Mouse (Mus musculus): ENCODE measurements around the gene Eif2b1.
"Not testable (repeated sequence)": the region's sequence is repeated elsewhere in the genome, so short reads cannot be mapped to it uniquely, and the experiment has no call there.

The Eif2b1 gene

GRCm38 (mm10) chr5:124578633-124579317, at the start of gene Eif2b1, which contains the start of gene Gtf2h3:
Gene Eif2b1, minus strand, starts transcription at chr5:124579131.
Gene Gtf2h3, plus strand, starts transcription at chr5:124579140.
- DNase-seq (ENCODE audit: low spot score), result peak; percentile 95

GRCm38 (mm10) chr5:124624291-124624690, 45.4 kb upstream of the Eif2b1 start:
- no peak for DNase-seq (ENCODE audit: low spot score)

GRCm38 (mm10) chr5:124622890-124623289, 44.0 kb upstream of the Eif2b1 start:
- DNase-seq (ENCODE audit: low spot score), result no peak

DNA sequence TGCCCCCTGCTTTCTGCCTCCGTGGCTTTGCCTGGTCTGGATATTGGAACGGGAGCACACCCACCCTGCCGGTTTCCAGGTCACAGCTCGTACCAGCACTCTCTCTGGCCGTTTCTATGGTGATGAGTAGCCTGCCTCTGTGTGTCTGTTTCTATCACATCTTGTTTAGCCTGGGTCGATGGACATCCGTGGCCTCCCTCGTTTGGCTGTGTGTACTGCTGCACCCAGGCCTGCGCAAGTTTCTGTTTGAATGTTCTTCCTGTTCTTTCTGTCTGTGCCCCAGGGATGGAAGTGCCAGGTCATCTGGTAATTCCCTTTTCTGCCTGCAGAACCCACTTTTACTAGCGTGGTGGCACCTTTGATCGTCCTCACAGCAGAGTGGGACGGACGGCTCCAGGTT, 42.4 kb upstream of the Eif2b1 start:
- no peak for DNase-seq (ENCODE audit: low spot score)

DNA sequence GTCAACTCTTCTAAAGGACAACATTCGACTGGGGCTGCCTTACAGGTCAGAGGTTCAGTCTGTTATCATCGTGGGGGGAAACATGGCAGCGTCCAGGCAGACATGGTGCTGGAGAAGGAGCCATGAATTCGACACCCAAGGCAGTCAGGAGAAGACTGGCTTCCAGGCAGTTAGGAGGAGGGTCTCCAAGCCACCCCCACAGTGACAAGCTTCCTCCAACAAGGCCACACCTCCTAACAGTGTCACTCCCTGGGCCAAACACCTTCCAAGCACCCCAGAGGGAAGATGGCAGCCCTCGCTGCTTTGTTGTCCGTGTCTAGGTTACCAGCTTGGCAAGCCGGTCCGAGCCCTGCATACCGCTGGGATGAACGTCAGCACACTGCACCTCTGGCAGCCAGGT, 39.8 kb upstream of the Eif2b1 start:
- no peak for DNase-seq (ENCODE audit: low spot score)

DNA sequence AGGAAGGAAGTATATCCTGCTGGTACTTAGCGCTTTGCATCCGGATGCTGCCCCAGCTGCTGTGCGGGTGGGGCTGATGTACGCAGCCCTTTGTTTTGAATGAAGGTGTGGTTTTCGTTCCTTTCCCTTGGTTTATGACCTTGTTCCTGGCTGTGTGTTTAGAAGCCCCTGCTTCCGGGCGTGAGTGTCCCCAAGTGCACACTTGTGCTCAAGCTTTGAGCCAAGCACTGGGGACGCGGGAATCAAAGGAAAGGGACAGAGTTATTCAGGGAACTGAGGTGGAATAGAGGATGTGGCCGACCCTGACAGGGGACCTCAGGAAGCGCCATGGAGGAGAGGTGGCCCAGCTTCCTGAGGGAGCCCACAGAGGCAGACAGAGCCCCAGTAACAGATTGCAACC, 35.8 kb upstream of the Eif2b1 start:
- DNase-seq (ENCODE audit: low spot score), result no peak

- DNase-seq (ENCODE audit: low spot score), result no peak
Measured at GRCm38 (mm10) chr5:124610965-124611364, 32.0 kb upstream of the Eif2b1 start.

GRCm38 (mm10) chr5:124605041-124605622, 26.2 kb upstream of the Eif2b1 start:
- DNase-seq (ENCODE audit: low spot score), result no peak

DNA sequence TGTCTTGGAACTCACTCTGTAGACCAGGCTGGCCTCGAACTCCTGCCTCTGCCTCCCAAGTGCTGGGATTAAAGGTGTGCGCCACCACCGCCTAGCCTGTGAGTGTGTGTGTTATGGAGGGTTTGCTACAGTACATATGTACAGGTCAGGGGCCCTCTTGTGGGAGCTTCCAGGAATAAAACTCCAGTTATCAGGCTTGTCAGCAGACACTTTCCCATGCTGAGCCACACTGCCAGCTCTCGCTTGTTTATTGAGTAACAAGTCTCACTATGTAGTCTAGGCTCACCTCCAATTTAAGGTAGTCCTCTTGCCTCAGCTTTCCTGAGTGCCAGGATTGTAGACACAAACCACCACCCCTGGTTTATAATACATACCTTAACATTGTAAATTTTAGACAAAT, 25.4 kb upstream of the Eif2b1 start:
- DNase-seq (ENCODE audit: low spot score), result no peak

DNA sequence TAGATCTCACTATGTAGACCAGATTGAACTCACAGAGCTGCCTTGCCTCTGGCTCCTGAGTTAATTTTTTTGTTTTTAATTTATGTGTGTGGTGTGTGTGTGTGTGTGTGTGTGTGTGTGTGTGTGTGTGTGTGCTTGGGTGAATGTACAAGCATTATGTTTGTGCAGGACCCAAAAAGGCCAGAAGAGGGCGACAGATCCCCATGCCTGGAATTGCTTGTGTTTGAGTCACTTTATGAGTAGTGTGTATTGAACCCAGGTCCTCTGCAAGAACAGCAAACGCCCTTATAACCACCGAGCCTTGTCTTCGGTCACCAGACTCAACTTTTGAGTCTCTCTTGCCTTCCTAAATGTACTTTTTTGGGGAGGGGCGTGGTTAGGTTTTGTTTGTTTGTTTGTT, 23.4 kb upstream of the Eif2b1 start:
- peak; percentile 19 for DNase-seq (ENCODE audit: low spot score)

GRCm38 (mm10) chr5:124599726-124600125, 20.8 kb upstream of the Eif2b1 start:
- DNase-seq (ENCODE audit: low spot score), result not testable (repeated sequence)

- DNase-seq (ENCODE audit: low spot score), result peak; percentile 86
Measured at GRCm38 (mm10) chr5:124598224-124599174, 19.6 kb upstream of the Eif2b1 start.

DNA sequence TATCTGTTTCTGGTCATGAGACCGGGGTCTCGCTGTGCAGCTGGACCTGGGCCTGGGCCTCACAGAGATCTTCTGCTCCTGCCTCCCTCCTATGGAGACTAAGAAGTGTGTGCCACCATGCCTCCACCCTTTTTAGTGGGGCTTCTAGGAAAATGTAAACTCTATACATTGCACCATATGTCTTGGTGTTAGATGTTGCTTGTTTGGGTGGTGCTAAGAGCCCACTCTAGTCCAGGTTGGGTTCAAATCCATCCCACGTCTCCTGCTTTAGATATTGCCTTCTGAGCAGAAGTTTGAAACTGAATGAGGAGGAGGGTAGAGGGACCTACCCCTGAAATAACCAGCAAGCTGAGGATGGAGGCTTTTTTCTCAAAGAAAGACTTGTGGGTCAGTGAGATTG, 13.8 kb upstream of the Eif2b1 start:
- no peak for DNase-seq (ENCODE audit: low spot score)

GRCm38 (mm10) chr5:124582515-124582914, 3.6 kb upstream of the Eif2b1 start:
- DNase-seq (ENCODE audit: low spot score), result no peak

GRCm38 (mm10) chr5:124575467-124575866, 3.5 kb downstream of the Eif2b1 start:
- no peak for DNase-seq (ENCODE audit: low spot score)

DNA sequence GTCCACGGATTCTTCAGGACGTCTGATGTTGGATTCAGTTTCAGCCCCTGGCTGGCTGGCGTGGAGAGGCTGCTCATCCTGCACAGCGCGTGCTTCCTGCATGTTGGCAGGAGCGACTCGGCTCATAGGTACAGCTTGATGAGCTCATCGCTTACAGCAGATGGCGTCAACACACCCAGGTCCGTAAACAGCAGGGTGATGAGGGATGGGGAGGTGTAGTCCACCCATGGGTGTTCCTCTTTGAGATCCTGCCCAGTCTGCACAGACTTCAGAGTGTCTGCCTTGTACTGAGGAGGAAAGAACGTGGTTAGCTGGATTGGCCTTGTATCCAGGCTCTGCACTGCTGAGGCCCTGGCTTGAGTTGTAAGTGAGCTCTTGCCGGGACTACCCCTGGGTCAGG, 7.9 kb downstream of the Eif2b1 start:
- DNase-seq (ENCODE audit: low spot score), result no peak

GRCm38 (mm10) chr5:124555145-124555544, 23.8 kb downstream of the Eif2b1 start:
- no peak for DNase-seq (ENCODE audit: low spot score)

- DNase-seq (ENCODE audit: low spot score), result no peak
Measured at GRCm38 (mm10) chr5:124553607-124554006, 25.3 kb downstream of the Eif2b1 start.

- DNase-seq (ENCODE audit: low spot score), result peak; percentile 82
Measured at GRCm38 (mm10) chr5:124552558-124553307, 26.2 kb downstream of the Eif2b1 start, which contains the start of gene Ddx55. Gene Ddx55, plus strand, starts transcription at chr5:124552864.

GRCm38 (mm10) chr5:124552094-124552472, 26.8 kb downstream of the Eif2b1 start:
- no peak for DNase-seq (ENCODE audit: low spot score)

DNA sequence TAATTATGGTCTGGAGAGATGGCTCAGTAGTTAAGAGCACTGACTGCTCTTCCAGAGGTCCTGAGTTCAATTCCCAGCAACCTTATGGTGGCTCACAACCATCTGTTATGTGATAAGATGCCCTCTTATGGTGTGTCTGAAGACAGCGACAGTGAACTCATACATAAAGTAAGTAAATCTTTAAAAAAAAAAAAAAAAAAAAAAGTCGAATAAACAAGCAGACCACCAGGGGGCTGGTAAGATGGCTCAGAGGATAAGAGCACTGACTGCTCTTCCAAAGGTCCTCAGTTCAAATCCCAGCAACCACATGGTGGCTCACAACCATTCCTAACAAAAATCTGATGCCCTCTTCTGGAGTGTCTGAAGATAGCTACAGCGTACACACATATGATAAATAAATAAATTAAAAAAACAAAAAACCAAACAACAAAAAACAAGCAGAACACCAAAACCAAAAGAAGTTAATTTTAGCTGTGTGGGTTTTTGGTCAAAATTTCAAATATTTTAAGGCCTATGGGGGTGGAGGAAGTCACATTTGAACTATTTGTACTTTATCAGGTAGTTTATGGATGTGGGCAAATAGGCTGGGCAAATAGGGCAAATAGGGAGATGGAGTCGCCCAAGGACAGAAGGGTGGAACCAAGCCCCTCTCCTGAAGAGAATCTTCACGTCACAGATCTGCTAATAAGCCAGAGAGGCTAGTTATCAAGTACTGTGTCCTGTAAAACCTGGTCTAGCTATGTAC, 27.4 kb downstream of the Eif2b1 start:
- not testable (repeated sequence) for DNase-seq (ENCODE audit: low spot score)

Measured in urinary bladder, postnatal 25 days (tissue).